Mouse (Mus musculus): Measurements from ENCODE around the gene Erlin1.

Gene Erlin1

DNA sequence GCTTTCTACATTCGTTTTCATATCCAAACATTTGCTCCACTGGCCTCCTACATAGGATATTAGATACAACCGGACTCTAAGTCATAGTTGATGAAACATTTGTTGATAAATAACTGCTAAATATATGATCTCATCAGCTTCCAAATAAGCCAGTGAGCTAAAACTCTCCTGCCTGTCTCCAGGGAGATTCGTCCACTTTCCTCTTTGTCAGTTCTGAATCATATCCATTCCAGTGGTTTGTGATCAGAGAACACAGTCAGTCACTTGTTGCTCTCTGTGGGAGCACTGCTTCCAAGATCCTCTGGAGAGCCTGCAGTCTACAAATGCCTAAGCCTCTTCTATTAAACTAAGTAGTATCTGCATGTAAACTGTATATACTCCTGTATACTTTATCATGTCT is 9.4 kb downstream of the Erlin1 start:
- no peak for DNase-seq

DNA sequence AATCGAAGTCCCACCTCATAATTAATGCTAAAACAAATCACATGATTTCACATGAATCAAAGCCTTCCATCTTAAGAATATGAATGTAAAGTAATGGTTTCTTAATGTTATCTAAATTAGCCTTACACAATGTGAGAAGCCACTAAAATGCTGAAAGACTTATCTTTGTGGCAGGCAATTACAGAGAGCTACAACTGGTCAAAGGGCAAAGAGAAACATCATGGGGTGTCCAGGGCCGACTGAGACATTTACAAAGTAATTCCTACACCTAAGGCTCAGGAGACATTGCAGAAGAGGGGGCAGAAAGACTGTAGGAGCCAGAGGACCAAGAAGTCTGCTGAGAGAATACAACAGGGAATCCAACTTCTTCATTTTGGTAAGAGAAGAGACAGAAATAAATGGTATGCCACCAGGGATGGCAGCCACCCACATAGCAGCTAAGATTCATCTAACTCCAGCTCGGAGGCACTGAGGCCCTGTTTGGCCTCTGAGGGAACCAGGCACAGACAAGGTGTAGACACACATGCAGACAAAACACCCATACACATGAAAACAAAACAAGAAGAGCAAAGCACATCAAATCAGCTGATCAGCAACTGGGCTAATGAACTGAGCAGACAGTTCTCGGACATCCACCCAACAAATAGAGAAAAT is 14.3 kb downstream of the Erlin1 start:
- no peak for DNase-seq

DNA sequence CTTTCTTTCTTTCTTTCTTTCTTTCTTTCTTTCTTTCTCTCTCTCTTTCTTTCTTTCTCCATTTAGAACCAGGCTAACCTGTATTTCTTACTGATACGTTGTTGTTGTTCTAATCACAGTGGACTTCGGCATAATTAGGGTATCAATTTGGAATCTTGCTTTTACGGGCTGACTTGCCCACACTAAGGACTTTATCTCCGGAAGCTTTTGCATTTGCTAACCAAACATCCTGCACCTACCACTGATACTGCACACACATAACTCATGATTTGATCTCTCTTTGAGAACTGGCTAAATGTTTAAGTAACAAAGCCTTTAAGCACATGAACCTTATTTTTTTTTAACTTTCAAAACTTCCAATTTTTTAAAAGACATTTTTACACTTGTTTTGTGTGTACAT is 19.2 kb downstream of the Erlin1 start:
- DNase-seq = no peak

DNA sequence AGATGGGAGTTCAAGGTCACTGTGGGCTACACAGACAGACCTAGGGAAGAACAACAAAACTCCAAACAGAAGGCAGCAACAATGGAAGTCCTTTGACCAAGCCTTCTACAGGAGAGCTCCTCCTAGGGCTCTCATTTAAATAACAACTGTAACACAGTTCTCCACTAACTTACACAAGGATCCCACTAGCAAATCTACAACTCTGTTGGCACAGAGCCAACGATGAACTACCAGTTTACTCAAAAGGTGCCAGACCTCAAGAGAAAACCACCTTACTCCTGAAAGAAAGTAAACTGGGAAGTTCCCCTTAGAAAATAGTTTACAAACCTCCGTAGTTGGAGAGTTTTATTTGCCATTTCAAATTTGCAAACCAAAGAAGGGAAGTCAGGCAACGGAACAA is 20.3 kb downstream of the Erlin1 start:
- DNase-seq = no peak

DNA sequence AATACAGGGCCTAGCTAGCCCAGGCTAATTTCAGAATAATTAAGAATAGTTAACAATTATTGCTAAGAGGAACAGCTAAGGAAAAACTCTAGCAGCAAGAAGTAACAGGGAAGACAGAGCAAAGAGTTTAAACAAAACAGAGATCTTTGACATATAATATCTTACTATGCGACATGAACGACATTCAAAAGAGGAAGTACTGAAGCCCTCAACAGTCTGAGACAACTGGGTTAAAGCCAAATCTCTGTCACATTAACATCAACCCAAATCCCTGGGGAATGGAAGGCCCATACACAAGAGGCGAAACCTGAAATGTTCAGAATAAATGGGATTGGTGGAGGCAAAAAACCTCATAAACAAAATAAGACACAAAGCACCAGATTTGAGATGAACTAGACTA is 23.7 kb downstream of the Erlin1 start:
- no peak for DNase-seq

DNA sequence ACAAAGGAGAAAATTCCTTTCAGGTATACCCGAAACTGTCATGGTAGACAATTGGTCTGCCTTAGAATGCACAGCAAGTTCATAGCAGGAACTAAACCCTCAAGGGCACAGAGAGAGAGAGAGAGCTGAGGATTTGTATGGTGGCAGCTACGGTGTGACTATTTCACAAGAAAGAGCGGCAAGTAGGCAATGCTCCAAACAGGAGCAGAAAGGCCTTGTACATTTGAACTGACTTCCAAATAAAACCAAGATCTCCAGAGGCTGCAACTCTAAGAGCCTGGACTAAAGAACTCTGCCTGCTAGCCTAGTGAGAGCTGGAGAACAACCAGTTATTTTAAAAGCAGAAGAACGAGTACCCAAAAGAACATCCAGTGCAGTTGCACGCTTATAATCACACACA is 27.5 kb downstream of the Erlin1 start:
- DNase-seq = no peak

DNA sequence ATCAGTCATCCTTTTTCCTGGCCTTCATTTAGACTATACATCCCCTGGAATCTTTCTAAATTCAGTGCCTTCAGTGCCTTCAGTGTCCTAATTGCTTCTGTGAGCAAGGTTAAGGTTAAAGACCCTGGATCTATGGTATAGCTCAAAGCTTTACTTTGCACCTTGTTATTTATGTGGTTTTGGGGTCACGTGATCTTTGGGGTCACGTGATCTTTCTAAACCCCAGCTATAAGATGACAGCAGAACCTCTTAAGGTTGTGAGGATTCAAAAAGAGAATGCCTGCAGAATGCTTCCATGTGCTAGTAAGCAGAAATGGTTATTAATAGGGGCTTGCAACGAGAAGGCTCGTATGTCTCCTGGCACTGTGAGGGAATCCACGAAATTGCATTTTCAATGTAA is 36.2 kb downstream of the Erlin1 start:
- DNase-seq = no peak

DNA sequence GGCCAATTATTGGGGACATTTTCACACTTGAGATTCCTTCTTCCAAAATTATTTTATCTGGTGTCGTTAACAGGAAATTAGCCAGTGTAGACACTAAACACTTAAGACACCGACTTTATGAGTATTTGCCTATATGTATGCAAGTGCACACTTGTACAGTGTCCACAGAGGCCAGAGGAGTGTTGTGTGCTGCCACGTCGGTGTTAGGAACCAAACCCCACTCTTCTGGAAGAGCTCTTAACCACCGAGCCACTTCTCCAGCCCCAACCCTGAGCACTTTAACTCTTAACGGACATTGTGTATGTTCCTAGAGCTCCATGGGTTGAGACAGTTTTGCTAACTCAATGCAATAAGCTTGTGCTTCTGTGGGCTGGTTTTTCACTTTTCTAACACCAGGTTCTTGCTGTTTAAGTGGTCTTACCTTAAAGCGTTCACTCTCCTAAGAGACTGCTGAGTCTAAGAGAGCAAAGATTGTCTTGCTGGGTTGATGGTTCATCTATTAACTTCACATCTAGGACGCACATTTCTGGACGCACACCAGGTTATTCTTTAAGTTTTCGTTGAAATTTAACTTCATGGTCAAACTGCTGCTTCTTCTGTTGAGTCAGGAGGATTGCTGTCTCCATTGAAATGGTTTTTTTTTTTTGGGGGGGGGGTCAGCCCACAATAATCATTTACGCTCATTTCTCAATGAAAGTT is 37.4 kb downstream of the Erlin1 start:
- DNase-seq = no peak

DNA sequence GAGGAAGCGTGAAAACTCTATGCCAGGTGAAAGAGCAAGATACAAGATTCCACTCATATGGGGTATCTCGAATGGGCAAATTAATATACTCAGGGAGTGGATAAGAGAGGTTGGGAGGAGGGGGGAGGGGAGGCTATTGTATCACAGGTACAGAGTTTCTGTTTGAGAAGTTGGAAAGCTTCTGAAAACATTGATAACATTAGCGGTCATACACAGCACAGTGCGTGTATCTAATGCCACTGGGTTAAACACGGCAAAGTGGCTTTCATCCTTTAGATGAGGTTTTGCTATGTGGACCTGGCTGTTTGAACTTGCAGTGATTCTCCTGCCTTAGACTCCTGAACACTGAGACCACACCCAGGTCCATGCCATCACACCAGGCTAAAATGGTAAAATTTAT is 39.6 kb downstream of the Erlin1 start:
- DNase-seq = no peak

DNA sequence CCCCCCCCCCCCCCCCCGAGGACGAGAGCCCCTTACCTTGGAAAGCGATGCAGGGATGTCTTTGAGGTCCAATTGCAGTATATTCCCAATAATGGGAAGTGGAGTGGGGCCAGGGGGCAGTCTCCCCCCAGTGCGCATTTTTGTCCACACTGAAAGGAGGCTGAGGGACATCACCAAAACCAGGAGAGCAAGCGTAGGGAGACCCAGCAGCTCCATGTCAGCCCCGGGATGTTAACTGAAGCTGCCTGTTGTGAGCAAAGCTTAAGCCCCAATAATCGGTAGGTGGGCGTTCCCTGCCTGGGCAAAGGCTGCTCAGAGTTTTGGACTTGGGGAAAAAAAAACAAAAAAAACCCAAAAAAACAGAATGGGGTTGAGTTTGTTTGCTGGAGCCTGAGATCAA is 40.6 kb downstream of the Erlin1 start, which contains the start of gene Cyp2c23:
TSS of gene Cyp2c23 (minus strand) at position 237 of the 400 bp plus-strand sequence.
- no peak for DNase-seq

DNA sequence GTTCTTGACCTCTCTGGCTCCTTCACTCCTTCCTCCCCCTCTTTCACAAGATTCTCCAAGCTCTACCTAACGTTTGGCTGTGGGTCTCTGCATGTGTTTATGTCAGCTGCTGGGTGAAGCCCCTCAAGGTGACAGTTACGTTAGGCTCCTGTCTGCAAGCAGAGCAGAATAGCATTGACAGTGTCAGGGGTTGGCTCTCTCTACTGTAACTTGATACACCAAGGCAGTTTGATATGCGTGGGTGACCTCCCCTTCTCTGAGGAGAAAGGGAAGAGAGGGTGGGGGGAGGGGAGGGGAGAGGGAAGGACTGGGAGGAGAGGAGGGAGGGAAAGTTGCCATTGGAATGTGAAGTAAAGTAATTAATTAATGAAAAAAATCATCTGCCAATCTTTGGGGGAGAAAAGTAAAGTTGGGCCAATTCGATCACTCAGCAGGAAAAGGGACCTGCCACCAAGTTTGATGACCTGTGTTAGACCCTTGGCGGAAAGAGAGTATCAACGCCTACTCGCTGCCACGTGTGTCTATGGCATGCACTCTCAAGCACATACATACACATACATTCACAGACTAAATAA is 42.5 kb downstream of the Erlin1 start:
- no peak for DNase-seq

DNA sequence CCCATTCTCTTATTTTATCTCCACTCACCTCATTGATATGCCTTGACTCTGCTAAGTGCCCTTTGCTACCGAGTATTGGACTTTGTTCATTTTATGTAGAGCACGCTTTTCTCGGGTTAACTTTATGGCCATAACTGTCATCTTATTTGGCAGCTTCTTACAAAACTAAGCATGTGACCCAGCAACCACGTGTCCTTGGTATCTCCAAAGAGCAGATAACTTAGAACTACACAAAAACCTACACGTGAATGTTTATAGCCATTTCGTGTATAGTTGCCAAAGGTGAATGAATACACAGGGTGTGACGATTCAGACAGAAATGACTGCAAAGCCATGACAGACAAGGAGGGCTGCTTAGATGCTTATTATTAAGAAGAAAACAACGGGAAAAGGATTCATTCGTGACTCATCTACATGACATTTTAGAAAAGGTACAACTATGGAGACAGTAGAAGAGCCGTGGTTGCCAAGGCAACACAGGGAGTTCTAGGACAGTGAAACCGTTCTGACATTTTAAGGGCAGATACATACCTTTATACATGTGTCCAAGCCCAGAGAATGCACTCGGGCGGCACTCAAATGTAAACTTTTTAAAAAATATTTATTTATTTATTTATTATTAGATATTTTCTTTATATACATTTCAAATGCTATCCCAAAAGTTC is 44.5 kb downstream of the Erlin1 start:
- DNase-seq = no peak

DNA sequence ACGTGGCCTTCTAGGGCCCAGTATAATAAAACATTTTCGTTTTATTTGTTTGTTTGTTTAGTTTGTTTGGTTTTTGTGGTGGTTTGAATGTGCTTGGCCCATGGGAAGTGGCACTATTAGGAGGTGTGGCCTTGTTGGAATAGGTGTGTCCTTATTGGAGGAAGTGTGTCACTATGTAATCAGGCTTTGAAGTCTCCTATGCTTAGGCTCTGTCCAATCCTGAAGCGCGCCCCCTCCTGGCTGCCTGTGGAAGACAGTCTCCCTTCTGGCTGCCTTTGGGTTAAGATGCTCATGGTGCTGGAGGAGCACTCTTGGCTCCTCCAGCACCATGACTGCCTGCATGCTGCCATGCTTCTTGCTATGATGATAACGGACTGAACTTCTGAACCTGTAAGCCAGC is 46.5 kb downstream of the Erlin1 start:
- no peak for DNase-seq

DNA sequence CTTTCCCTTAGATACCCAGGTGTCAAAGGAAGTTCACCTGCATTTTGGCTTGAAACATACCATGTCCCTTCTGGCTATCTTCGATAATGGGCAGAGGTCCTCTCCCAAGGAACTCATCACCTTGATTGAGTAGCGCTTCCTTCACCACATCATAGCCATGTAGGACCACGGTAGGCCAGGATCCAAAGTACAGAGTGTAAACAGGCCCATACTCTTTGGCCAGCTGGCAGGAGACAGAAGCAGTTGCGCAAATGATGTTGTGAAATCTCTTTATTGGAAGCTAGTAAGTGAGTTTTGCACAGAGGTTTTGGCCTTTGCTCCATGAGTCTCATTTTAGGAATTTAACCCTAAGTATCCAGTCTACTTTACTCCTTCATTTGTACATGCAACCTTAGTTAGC is 48.1 kb downstream of the Erlin1 start:
- no peak for DNase-seq

DNA sequence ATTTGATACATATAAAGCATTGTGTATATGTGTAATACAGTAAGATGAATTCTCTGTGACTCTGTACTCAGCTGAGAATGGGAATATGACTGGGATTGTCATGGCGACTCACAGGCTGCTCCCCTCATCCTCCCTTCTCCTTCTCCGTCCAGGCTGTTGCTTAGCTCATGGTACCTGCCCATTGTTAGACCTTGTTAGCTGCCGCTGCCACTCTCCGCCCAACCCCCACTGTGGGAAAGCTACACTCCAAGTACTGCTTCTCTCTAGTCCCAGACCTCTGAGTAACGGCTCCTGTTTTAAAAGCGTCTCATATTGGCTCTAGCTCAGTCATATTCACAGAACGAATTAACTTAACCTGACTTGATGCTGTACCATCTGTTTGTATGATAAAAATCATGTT is 49.8 kb downstream of the Erlin1 start:
- no peak for DNase-seq

DNA sequence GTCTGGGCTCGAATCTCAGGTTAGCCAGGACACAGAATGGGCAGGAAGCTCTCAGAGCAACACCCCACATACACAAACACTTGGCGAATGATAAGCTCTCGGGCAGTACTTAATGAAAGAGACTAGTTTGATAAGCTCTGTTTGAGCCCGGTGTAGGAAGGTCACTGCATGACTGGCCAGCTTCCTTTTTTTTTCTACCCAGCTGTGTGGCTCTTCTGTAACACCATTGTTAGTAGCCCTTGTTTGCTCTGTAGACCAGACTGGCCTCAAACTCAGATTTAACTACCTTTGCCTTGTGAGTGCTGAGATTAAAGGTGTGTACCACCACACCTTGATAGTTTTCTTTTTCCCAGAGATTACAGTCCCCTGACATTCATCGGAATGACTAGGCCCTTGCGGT is 55.7 kb downstream of the Erlin1 start:
- DNase-seq = no peak

DNA sequence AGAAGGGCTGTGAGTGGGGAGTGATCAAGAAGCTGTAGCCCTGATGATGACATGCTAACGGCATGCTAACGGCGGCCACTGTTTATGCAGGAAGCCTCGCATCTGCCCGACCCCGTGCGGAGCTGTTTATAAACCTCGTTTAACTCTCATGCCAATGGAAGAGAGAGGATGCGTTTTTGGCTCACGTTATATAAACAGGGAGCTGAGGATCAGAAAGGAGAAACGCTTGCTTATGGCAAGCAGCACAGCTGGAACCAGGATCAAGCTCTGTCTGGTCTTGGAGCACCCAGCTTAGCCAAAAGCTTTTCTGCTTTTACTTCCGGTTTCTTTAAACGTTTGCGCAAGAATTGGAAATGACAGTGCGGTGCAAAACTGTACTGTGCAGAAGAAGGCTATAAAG is 60.8 kb downstream of the Erlin1 start:
- DNase-seq = no peak

DNA sequence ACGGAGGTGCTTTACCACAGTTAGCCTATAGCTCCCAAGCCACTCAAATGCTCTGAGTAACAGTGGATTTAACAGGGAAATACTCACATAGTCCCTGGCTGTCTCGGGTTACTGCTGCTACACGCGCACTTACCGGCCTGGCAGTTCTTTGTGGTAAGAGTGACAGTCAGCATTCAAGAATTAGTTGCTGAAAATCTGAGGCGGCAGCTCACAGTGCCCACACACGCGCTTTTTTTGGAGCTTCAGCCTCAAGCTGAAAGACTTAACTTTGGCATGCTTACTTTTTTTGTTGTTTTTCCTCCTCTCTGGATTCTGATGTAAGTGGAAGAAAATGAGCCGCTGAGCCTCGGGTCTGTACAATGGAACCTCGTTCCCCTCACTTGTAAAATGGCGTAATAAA is 62.4 kb downstream of the Erlin1 start:
- no peak for DNase-seq

DNA sequence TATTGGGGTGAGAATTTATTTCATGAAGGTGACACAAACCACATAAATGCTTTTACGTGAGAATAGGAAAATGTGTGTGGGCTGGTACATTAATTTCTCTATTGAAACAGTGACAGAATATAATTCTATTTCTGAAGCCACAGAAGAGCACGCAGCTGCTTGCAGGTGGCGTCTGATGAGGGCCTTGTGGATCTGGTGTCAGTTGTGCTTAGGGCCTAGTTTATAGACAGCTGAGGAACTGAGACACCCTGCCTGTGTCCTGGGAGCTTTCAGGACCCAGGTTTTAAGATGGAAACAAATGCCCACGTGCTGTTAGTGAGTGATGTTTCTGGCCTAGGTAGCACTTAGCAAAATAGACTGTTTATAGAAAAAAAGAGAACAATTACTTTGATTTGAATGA is 64.6 kb downstream of the Erlin1 start:
- no peak for DNase-seq

DNA sequence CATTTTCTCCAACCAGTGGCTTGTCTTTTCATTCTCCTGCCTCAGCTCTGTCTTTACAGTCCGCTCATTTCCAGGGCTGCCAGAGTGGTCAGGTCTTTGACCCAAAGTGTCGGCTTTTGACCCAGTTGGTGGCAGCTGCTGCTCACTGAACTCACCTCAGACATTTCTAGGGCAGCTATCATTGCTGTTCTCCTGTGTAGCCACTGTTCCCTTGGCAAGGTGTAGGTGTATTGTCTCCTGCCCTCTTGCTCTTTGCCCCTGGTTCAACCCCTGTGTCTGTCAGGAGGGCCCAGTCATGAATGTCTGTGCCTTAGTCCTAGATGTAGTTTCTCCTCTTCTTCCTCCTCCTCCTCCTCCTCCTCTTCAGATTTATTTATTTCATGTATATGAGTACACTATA is 65.3 kb downstream of the Erlin1 start:
- no peak for DNase-seq

DNA sequence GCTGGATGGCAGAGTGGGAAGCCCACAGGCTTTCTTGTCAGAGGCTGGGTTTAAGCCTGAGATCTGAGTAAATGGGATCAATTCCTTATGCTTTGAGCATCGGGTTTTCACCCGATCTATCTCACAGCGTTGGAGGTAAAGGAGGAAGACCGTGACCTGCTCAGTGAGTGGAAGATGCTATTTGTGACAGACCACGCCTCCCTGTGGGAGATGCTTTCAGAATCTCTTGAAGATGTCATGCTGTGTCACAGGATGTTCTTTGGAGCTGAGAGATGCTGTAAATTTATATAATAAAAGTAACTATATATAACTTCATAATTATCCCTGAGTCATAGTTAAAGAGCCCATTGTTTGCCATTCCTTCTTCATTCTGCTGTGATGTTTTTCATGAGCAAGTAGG is 68.9 kb downstream of the Erlin1 start:
- DNase-seq = no peak

DNA sequence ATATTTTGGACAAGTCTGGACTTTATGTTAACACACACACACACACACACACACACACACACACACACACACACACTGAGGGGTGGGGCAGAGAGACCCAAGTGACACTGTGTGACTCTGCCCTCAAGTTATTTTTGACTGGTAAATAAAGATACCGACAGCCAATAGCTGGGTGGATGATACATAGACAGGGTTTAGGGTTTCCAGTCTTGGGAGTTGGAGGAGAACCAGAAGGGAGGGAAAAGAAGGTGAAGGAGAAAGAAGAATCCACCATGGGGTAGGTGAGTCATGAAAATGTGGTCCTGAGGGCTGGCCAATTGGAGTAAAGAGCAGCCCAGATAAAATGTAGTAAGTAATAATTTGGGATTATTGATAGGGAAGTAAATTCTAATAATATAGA is 69.5 kb downstream of the Erlin1 start:
- DNase-seq = no peak

DNA sequence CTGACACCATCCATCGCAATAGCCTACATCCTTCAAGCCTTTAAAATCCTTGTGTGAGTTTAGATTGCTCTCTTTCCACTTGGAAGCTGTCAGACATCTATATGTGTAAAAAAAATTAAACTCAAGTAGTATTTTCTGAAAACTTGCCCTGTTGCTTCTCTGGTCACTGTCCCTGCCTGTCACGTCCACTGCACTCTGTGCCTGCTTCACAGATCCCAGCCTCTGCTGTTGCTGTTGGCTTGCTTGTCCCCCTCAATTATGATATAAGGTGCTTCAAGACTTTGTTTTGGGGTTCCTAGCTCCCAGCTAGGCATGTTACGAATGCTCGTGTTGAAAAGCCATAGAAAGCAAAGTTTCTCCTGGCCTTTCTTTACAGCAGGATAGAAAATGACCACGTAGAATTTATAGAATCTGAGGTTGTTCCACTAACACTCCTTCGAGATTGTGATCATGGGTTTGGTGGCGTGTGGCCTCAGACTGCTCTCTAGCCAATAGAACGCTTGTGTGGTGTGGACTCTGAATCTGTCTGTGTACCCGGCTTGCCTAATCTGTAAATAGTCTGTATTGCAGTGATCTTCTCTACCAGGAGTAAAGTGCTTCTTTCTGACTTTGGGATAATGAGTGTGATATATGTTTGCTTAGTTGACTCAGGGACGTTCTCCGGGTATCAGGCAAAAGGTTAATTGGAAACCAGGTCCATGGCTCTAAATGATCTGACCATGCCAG is 70.6 kb downstream of the Erlin1 start:
- no peak for DNase-seq

All from cerebellum, postnatal 36 days (tissue).